Mouse (Mus musculus): ENCODE results near the gene Idh3a. TPM values are rescaled to one million over a fixed set of nuclear protein-coding genes. Genes with fewer than 3 reads are reported as not detected.

The Idh3a gene
- 13.9 and 14.6 TPM in 2 replicates for total RNA-seq (2023)

GRCm38 (mm10) chr9:54586199-54587061 lies at the start of gene Idh3a:
Gene Idh3a, plus strand, starts transcription at chr9:54586334.

DNA sequence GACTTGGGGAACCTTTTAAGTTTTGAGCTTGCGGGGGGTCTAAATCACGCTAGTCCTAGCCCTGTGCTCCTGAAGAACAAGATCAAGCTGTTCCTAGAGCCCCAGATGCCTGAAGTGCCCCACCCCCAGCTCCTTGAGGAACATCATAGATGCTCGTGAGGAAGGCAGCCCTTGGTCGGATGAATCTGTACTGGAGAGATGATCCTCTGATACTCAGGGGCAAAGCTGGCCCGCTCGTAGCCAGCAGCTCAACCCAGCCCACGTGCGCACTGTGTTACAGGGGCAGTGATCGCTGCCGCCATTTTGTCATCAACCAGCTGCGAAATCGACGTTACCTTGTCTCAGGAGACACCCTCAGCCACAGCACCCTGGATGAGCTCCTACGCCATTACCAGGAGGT lies 47.5 kb upstream of the Idh3a start, which contains the start of gene Sh2d7:
TSS of gene Sh2d7 (plus strand) at position 301 of the 400 bp plus-strand sequence.

GRCm38 (mm10) chr9:54559771-54560471 lies 26.2 kb upstream of the Idh3a start, which contains the start of gene Cib2:
Gene Cib2, minus strand, starts transcription at chr9:54560218.

Other genes starting within 250 kb of the Idh3a start
- gene Dmxl2, start 84.7 kb upstream of the Idh3a start, total RNA-seq (2023), result 151 and 210 TPM in 2 replicates
- not detected in 2 replicates for gene Sh2d7, start 47.4 kb upstream of the Idh3a start, total RNA-seq (2023)
- 16.3 and 20.2 TPM in 2 replicates for gene Cib2, start 26.1 kb upstream of the Idh3a start, total RNA-seq (2023)
- not detected in 2 replicates for gene Acsbg1, start 75.5 kb downstream of the Idh3a start, total RNA-seq (2023)
- gene Dnaja4, start 112.5 kb downstream of the Idh3a start, total RNA-seq (2023), result 0.34 and 0.44 TPM in 2 replicates
- gene Wdr61, start 148.2 kb downstream of the Idh3a start, total RNA-seq (2023), result 29.4 and 33.7 TPM in 2 replicates
- not detected in 2 replicates for gene Crabp1, start 178.4 kb downstream of the Idh3a start, total RNA-seq (2023)

All from neutrophil, adult 65 days (primary cell).